Mouse (Mus musculus) intestine, embryonic 14.5 days (tissue): Measurements from ENCODE around the gene Cdk5rap2. TPM values are rescaled to one million over a fixed set of nuclear protein-coding genes. Genes with fewer than 3 reads are reported as not detected.

ENCODE experiments used
- ATAC-seq: fragments of 200-750 bp; cut with Nextera tagmentation; replicated peaks from 2 replicates; pipeline ENCODE4 v1.8.0; 2017; ENCODE audit warnings: low read depth, moderate number of reproducible peaks, moderate TSS enrichment, moderate library complexity; ENCODE audit not compliant: low FRiP score, low TSS enrichment
- DNase-seq: peaks from one replicate; pipeline ENCODE4 v3.0.0-alpha.2; 2018; ENCODE audit warnings: low spot score
- H3K27ac ChIP-seq: fragments of 300-500 bp; sonication (generic); 2 replicates; pipeline ENCODE4 v1.5.1; 2014; ENCODE audit warnings: low read depth, mild to moderate bottlenecking, control low read depth
- H3K27me3 ChIP-seq: fragments of 300-500 bp; sonication (generic); replicated peaks from 2 replicates; pipeline ENCODE4 v1.6.1; 2014; ENCODE audit warnings: low read length, control low read depth; ENCODE audit not compliant: control insufficient read depth, insufficient read depth
- H3K36me3 ChIP-seq: fragments of 300-500 bp; sonication (generic); 2 replicates; pipeline ENCODE4 v1.6.1; 2014; ENCODE audit warnings: low read length, control low read depth; ENCODE audit not compliant: control insufficient read depth, insufficient read depth
- H3K4me1 ChIP-seq: fragments of 300-500 bp; sonication (generic); replicated peaks from 2 replicates; pipeline ENCODE4 v1.6.1; 2014; ENCODE audit warnings: low read length, control low read depth, mixed read lengths; ENCODE audit not compliant: control insufficient read depth, insufficient read depth
- H3K4me2 ChIP-seq: fragments of 300-500 bp; sonication (generic); 2 replicates; pipeline ENCODE4 v1.6.1; 2014; ENCODE audit warnings: low read length
- H3K4me3 ChIP-seq: fragments of 300-500 bp; sonication (generic); 2 replicates; pipeline ENCODE4 v1.5.1; 2014; ENCODE audit warnings: low read depth, low read length, control low read depth, mixed read lengths
- H3K9ac ChIP-seq: fragments of 300-500 bp; sonication (generic); 2 replicates; pipeline ENCODE4 v1.6.1; 2014; ENCODE audit warnings: mild to moderate bottlenecking, low read length
- H3K9me3 ChIP-seq: fragments of 300-500 bp; sonication (generic); 2 replicates; pipeline ENCODE4 v1.6.1; 2016; ENCODE audit warnings: low read length, control low read depth; ENCODE audit not compliant: control insufficient read depth
- WGBS: fragments of 180-500 bp; shearing (Covaris S2); extraction: QIAGEN DNeasy Blood & Tissue Kit; methylation state at CpG from one replicate; pipeline ENCODE4 v1.1.7; 2014; 5-methylcytosine and 5-hydroxymethylcytosine counted together
- polyA plus RNA-seq: library from polyadenylated mRNA; unstranded; fragments of >200 nt; fragmentation: Nextera tagmentation; extraction: Ambion mirVana; gene quantifications from 2 replicates; pipeline ENCODE4 v1.2.1, GENCODE M21; 2014

Cdk5rap2 gene
- polyA plus RNA-seq, 1 experiment from 2014 or later: 20.0 TPM

DNA sequence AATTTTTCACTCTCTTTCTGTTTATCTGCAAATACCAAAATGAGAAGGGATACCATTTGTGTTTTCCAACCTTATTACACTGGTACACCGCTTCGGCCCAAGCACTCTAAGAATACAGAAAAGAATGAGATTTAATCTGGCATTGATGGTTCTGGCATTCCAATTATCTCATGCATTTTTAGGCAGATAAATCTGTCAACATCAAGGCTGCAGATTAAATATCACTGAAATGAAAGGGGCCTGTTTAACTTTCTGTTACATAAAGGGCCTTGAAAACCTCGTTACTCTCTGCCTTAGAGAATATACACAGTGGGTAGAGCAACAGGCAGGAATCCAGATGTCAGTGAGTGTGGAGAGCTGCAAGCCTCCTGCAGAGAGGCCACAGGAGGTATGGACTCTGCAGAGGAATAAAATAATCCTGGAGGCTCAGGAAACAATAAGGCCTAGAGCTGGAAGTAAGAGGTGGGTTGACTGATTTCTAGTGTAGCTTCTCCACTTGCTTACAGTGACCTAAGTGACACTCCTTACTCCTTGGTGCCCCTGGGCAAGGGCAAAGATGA, 166.6 kb downstream of the Cdk5rap2 start:
- H3K27ac ChIP-seq: no peak overlapping the region
- no peak for DNase-seq
- no peak overlapping the region for H3K4me3 ChIP-seq
- H3K4me1 ChIP-seq: no peaks in the 10 kb centered on the region
- H3K36me3 ChIP-seq: peaks cover 59% of the 10 kb centered on the region
- H3K4me2 ChIP-seq: no peak overlapping the region
- H3K27me3 ChIP-seq: no peaks in the 10 kb centered on the region
- ATAC-seq: no peak
- 59% methylated on average over 3 of the region's 3 CpGs for WGBS
- H3K9me3 ChIP-seq: no peaks in the 10 kb centered on the region
- no peak overlapping the region for H3K9ac ChIP-seq

DNA sequence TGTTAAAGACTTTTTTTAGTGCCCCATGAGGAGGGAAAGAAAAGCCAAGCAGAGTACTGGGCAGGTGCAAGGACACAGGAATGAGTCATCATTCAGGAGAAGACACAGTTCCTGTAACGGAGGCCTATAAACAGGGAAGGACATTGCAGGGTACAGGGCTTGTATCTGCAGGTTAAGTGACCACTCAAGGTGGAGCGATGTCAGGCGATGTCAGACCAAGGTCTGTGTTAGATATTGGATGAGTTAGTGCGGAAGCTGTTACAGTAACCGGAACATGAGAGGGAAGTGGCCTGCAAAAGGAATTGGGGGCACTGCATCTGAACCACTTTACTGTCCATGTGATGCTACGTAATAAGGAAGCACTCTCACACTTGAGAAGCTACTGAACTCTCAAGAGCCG, 170.5 kb downstream of the Cdk5rap2 start:
- no peaks in the 10 kb centered on the region for H3K9me3 ChIP-seq
- no peak overlapping the region for H3K4me3 ChIP-seq
- H3K27ac ChIP-seq: no peak overlapping the region
- WGBS: 83% methylated on average over 7 of the region's 7 CpGs
- no peak for ATAC-seq
- DNase-seq: no peak
- H3K9ac ChIP-seq: no peak overlapping the region
- H3K36me3 ChIP-seq: peaks cover 69% of the 10 kb centered on the region
- no peak overlapping the region for H3K4me2 ChIP-seq
- H3K27me3 ChIP-seq: no peaks in the 10 kb centered on the region
- H3K4me1 ChIP-seq: no peaks in the 10 kb centered on the region

DNA sequence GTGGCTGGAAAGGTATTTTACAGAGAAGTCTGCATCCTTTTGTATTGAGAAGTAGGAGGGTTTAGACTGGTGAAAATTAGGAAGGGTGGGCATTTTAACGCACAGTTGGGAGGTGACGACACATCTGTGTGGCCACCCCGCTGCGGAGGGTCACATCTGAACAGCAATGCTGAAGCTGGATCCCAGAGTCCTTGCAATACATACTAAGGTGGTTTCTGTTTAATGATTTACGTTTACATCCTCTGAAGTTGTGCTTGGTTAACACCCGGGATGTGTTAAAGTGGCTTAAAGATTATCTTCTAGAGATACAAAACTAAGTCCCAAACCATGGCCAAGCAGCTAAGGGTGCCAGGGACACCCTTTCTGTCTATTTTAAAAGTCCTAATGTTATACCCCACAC, 171.4 kb downstream of the Cdk5rap2 start:
- H3K36me3 ChIP-seq: peaks cover 68% of the 10 kb centered on the region
- no peak for ATAC-seq
- WGBS: 98% methylated on average over 6 of the region's 6 CpGs
- H3K4me3 ChIP-seq: no peak overlapping the region
- no peak for DNase-seq
- H3K4me1 ChIP-seq: no peaks in the 10 kb centered on the region
- no peak overlapping the region for H3K27ac ChIP-seq
- H3K27me3 ChIP-seq: no peaks in the 10 kb centered on the region
- H3K9ac ChIP-seq: no peak overlapping the region
- no peaks in the 10 kb centered on the region for H3K9me3 ChIP-seq
- no peak overlapping the region for H3K4me2 ChIP-seq

DNA sequence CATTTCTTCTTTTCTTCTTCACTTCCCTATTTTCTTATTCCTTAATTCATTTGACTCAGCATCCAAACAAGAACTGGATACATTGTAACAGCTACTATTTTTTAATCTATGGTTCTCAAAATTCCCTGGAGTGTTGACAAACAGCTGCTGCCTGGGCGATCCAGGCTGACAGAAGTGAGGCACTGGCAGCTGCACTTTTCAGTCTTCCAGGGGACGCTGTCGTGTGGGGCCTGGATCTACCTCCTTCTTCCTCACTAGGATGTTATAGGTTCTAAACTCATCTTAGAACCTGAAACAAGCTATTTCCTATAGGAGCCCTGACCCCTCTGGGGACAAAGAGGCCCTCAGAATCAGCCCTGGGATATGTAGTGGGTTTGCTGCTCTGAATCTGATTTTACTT, 177.9 kb downstream of the Cdk5rap2 start:
- Histone ChIP-seq H3K36me3 (peaks cover 44% of the 10 kb centered on the region), H3K9ac (no peak overlapping the region), H3K27ac (no peak overlapping the region), H3K4me1 (no peaks in the 10 kb centered on the region), H3K9me3 (no peaks in the 10 kb centered on the region), H3K4me2 (no peak overlapping the region), H3K27me3 (no peaks in the 10 kb centered on the region), H3K4me3 (no peak overlapping the region)
- DNase-seq: no peak
- no peak for ATAC-seq
- 81% methylated on average over 3 of the region's 3 CpGs for whole genome bisulfite sequencing

DNA sequence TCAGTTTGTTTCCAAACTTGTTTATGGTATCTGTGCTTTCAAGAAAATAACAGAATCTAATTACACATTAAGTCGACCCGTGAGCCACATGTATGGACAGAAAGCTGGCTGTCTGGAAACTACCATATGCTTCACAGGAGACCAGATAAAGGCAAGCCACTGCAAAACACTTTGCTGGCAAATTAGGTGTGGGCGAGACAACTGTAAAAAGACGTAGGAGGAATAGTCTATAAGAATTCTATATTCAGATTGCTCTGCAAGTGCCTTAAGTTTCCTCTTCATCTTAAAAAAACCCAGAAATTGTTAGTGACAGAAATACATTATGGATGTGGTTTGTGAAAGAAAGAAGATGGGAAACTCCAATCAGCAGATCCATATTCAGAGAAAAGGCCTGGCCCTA, 180.4 kb downstream of the Cdk5rap2 start:
- Histone ChIP-seq H3K27ac (no peak overlapping the region), H3K9me3 (no peaks in the 10 kb centered on the region), H3K4me2 (no peak overlapping the region), H3K36me3 (peaks cover 33% of the 10 kb centered on the region), H3K4me1 (no peaks in the 10 kb centered on the region), H3K27me3 (no peaks in the 10 kb centered on the region), H3K9ac (no peak overlapping the region), H3K4me3 (no peak overlapping the region)
- WGBS: 88% methylated on average over 4 of the region's 4 CpGs
- no peak for DNase-seq
- no peak for ATAC-seq

DNA sequence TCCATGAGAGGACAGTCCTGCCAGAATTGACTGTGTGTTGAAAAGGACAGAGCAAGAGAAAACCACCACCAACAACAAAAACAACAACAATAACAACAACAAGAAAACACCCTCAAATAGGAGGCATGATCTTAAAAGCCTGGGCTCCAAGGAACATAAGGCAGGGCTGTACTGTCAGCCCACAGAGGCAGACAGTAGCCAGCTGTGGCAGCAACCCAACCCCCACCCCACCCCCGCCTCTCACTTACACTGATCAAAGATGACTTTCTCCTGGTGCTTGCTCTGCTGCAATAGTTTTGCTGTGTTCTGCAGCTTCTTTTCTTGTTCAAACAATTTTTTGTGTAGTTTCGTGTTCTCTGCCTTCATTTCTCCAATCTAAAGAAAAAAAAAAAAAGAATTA, 181.9 kb downstream of the Cdk5rap2 start:
- no peaks in the 10 kb centered on the region for H3K4me1 ChIP-seq
- WGBS: 62% methylated on average over 2 of the region's 2 CpGs
- peaks cover 31% of the 10 kb centered on the region for H3K36me3 ChIP-seq
- no peaks in the 10 kb centered on the region for H3K9me3 ChIP-seq
- no peak overlapping the region for H3K27ac ChIP-seq
- DNase-seq: no peak
- no peak overlapping the region for H3K9ac ChIP-seq
- no peak overlapping the region for H3K4me2 ChIP-seq
- no peak for ATAC-seq
- no peaks in the 10 kb centered on the region for H3K27me3 ChIP-seq
- no peak overlapping the region for H3K4me3 ChIP-seq

DNA sequence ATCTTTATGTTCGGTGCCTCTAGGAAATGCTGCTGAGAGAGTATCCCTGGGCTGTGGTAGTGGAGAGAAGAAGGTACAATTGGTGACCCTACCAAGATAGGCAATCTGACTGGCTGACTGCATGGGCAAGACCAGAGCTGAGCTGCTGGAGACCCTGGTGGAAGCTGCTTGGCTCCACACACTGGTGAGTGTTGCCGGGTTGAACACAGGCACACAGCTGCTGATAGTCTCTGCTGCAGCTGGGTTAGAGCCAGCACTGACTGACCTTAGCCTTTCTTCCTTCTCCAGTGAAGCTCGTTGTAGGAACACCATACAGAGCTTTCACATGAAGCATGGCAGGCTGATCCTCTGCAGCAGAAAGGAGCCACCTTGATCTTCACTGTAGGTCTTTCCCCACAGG, 182.6 kb downstream of the Cdk5rap2 start:
- WGBS: 86% methylated on average over 3 of the region's 3 CpGs
- H3K27me3 ChIP-seq: no peaks in the 10 kb centered on the region
- no peaks in the 10 kb centered on the region for H3K9me3 ChIP-seq
- H3K9ac ChIP-seq: no peak overlapping the region
- no peaks in the 10 kb centered on the region for H3K4me1 ChIP-seq
- H3K4me3 ChIP-seq: no peak overlapping the region
- peaks cover 32% of the 10 kb centered on the region for H3K36me3 ChIP-seq
- ATAC-seq (no peak), DNase-seq (no peak)
- H3K27ac ChIP-seq: no peak overlapping the region
- no peak overlapping the region for H3K4me2 ChIP-seq

DNA sequence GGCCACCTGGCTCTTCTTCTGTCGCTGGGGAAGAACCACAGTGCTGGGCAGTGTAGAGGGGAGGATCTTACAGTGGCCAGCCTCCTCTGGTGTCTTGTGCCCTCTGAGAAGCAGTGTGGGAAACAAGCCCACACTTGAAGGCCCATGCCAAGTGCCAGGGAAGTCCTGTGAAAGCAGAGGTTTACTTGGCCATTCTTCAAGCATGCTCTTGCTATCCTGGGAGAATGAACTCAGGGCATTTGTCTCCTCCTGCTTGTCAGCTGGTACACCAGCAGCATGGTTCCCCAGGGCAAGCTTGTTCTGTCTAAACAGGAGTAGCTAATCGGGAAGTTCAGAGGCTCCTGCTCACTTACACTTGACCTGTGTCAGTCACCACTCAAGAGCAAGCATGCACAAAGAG, 185.7 kb downstream of the Cdk5rap2 start:
- no peaks in the 10 kb centered on the region for H3K27me3 ChIP-seq
- no peak overlapping the region for H3K4me2 ChIP-seq
- no peak overlapping the region for H3K4me3 ChIP-seq
- no peak overlapping the region for H3K9ac ChIP-seq
- WGBS: 88% methylated on average over 2 of the region's 2 CpGs
- ATAC-seq (no peak), DNase-seq (no peak)
- no peaks in the 10 kb centered on the region for H3K9me3 ChIP-seq
- H3K36me3 ChIP-seq: peaks cover 42% of the 10 kb centered on the region
- no peaks in the 10 kb centered on the region for H3K4me1 ChIP-seq
- H3K27ac ChIP-seq: no peak overlapping the region

DNA sequence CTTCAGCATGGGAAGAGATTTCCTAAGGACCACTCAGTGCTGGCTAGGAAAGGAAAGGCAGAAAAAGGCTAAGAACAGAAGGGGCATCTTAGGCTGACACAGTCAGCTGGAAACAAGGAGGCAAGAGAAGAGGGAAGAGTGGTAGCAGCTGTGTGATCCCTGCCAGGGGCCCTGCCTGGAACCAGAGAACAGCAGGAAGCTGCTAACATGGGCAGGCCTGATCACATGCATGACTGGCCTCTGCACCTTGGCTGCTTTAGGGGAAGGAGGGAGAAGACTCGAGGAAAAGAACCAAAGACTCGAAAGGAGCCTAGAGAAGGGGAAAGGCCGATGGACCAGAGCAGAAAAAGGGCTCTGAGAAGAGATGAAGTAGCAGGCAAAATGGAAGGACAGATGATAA, 188.4 kb downstream of the Cdk5rap2 start:
- Histone ChIP-seq H3K4me3 (no peak overlapping the region), H3K36me3 (peaks cover 32% of the 10 kb centered on the region), H3K9ac (no peak overlapping the region), H3K27ac (no peak overlapping the region), H3K4me1 (no peaks in the 10 kb centered on the region), H3K27me3 (no peaks in the 10 kb centered on the region), H3K4me2 (no peak overlapping the region), H3K9me3 (no peaks in the 10 kb centered on the region)
- ATAC-seq (no peak), DNase-seq (no peak)
- 58% methylated on average over 3 of the region's 3 CpGs for WGBS
